Mouse (Mus musculus): ENCODE data around the gene Thumpd1. TPM values are rescaled to one million over a fixed set of nuclear protein-coding genes. Genes with fewer than 3 reads are reported as not detected.

Thumpd1 gene
- polyA plus RNA-seq, 1 experiment: 28.4 TPM

DNA sequence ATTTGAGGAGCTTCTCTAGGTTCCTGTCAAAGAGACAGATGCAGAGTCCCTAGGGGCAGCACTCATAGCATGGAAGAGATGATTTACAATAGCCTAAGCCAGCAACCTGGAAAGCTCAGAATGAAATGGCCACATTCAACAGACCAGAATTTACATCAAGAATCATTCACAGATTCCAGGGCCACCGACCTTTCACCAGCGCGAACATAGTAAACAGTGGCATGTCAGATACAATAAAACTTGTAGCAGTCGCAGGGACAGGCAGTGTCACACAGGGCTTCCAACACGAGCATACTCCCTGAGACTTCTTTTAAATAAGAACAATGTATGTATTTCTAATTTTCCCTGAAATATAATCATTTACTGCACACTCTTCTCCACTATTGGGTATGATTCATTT lies 50.2 kb downstream of the Thumpd1 start:
- Histone ChIP-seq H3K27me3 (ENCODE audit: control insufficient read depth, insufficient read depth, low read length) (no peaks in the 10 kb centered on the region), H3K4me3 (replicated peaks; ENCODE audit: insufficient read depth, low read depth, low read length) (no peak overlapping the region), H3K27ac (ENCODE audit: insufficient read depth, low read length) (no peak overlapping the region), H3K4me1 (ENCODE audit: control insufficient read depth, insufficient read depth, low read length) (no peaks in the 10 kb centered on the region)
- WGBS: 72% methylated on average over 5 of the region's 5 CpGs
- no peak for TF ChIP-seq CTCF (IDR thresholded peaks at IDR 0.05; ENCODE audit: borderline replicate concordance, insufficient read depth, low read depth, low read length)
- no peak for TF ChIP-seq POLR2A (IDR thresholded peaks at IDR 0.05; ENCODE audit: borderline replicate concordance, insufficient read depth, low read length)
- DNase-seq: no peak

- Histone ChIP-seq H3K27me3 (ENCODE audit: control insufficient read depth, insufficient read depth, low read length) (no peaks in the 10 kb centered on the region), H3K4me3 (replicated peaks; ENCODE audit: insufficient read depth, low read depth, low read length) (no peak overlapping the region), H3K27ac (ENCODE audit: insufficient read depth, low read length) (no peak overlapping the region), H3K4me1 (ENCODE audit: control insufficient read depth, insufficient read depth, low read length) (no peaks in the 10 kb centered on the region)
- WGBS: 88% methylated on average over 3 of the region's 3 CpGs
- TF ChIP-seq CTCF (IDR thresholded peaks at IDR 0.05; ENCODE audit: borderline replicate concordance, insufficient read depth, low read depth, low read length) (no peak), POLR2A (IDR thresholded peaks at IDR 0.05; ENCODE audit: borderline replicate concordance, insufficient read depth, low read length) (no peak)
- DNase-seq: no peak
These were observed 52.7 kb downstream of the Thumpd1 start for GRCm38 (mm10) chr7:119667893-119668292.

Other genes starting within 250 kb of the Thumpd1 start
- not detected in 2 replicates for gene Umod, start 241.5 kb downstream of the Thumpd1 start, polyA plus RNA-seq (2012; rRNA removed)
- gene Acsm5, start 201.3 kb downstream of the Thumpd1 start, polyA plus RNA-seq (2012; rRNA removed): 1.1 and 1.5 TPM in 2 replicates
- gene Pdilt, start 197.3 kb downstream of the Thumpd1 start, polyA plus RNA-seq (2012; rRNA removed): not detected in 2 replicates
- not detected in 2 replicates for gene Acsm2, start 166.5 kb downstream of the Thumpd1 start, polyA plus RNA-seq (2012; rRNA removed)
- not detected in 2 replicates for gene Acsm1, start 113.8 kb downstream of the Thumpd1 start, polyA plus RNA-seq (2012; rRNA removed)
- not detected in 2 replicates for gene Acsm4, start 30.8 kb downstream of the Thumpd1 start, polyA plus RNA-seq (2012; rRNA removed)
- gene Acsm3, start 40.1 kb upstream of the Thumpd1 start, polyA plus RNA-seq (2012; rRNA removed): 0.10 and 0.23 TPM in 2 replicates
- 4.8 and 6.4 TPM in 2 replicates for gene Rexo5, start 73.2 kb upstream of the Thumpd1 start, polyA plus RNA-seq (2012; rRNA removed)
- 5.9 TPM in 2 replicates for gene Eri2, start 73.3 kb upstream of the Thumpd1 start, polyA plus RNA-seq (2012; rRNA removed)
- gene Lyrm1, start 175.1 kb upstream of the Thumpd1 start, polyA plus RNA-seq (2012; rRNA removed): 16.6 and 19.4 TPM in 2 replicates
- 10.4 and 10.8 TPM in 2 replicates for gene Dcun1d3, start 175.5 kb upstream of the Thumpd1 start, polyA plus RNA-seq (2012; rRNA removed)

All from cerebellum, adult 2 months (tissue).